Mouse (Mus musculus) myocyte (in vitro differentiated cells): Measurements from ENCODE around the gene Bub3. TPM values are rescaled to one million over a fixed set of nuclear protein-coding genes. Genes with fewer than 3 reads are reported as not detected.

ENCODE experiments used
- H3K27me3 ChIP-seq: one replicate; pipeline ENCODE4 v1.6.1; 2011; ENCODE audit not compliant: control insufficient read depth, insufficient read depth, insufficient read length
- H3K36me3 ChIP-seq: one replicate; pipeline ENCODE4 v1.6.1; 2011; ENCODE audit not compliant: control insufficient read depth, insufficient read depth
- H3K4me2 ChIP-seq: one replicate; pipeline ENCODE4 v1.6.1; 2011; ENCODE audit warnings: low read depth, control low read depth
- H3K4me3 ChIP-seq: one replicate; pipeline ENCODE4 v1.5.1; 2011; ENCODE audit warnings: mild to moderate bottlenecking, control low read depth, moderate library complexity
- H3K79me2 ChIP-seq: one replicate; pipeline ENCODE4 v1.6.1; 2011; ENCODE audit not compliant: control insufficient read depth, insufficient read depth
- H3ac ChIP-seq: one replicate; pipeline ENCODE4 v1.6.1; 2011; ENCODE audit not compliant: control insufficient read depth, insufficient read length
- CEBPB ChIP-seq: IDR thresholded peaks from 2 replicates; pipeline ENCODE4 v1.6.1; 2011; ENCODE audit warnings: mild to moderate bottlenecking, moderate library complexity; ENCODE audit not compliant: poor library complexity, insufficient read depth, severe bottlenecking
- E2F4 ChIP-seq: IDR thresholded peaks from one replicate; pipeline ENCODE4 v1.6.1; 2011; ENCODE audit warnings: mild to moderate bottlenecking, control low read depth, moderate library complexity; ENCODE audit not compliant: insufficient read depth
- MAX ChIP-seq: IDR thresholded peaks from one replicate; pipeline ENCODE4 v1.6.1; 2011; ENCODE audit warnings: low read depth, mild to moderate bottlenecking, control low read depth
- MYOD1 ChIP-seq, 3 experiments: IDR thresholded peaks; one replicate each; pipeline ENCODE4 v1.6.1; 2011; ENCODE audit warnings: control low read depth in 2 of 3, low read depth in 2 of 3, mild to moderate bottlenecking in 2 of 3, moderate library complexity in 1 of 3; ENCODE audit not compliant: insufficient read length in 2 of 3, control insufficient read depth in 1 of 3
- MYOG ChIP-seq, 3 experiments: IDR thresholded peaks; one replicate each; pipeline ENCODE4 v1.6.1; 2011; ENCODE audit warnings: control low read depth in 2 of 3, low read depth in 2 of 3, mild to moderate bottlenecking in 2 of 3; ENCODE audit not compliant: insufficient read length in 2 of 3, control insufficient read depth in 1 of 3, insufficient read depth in 1 of 3
- POLR2A ChIP-seq: IDR thresholded peaks from one replicate; pipeline ENCODE4 v1.6.1; 2011; ENCODE audit warnings: low read depth, mild to moderate bottlenecking, control low read depth, moderate library complexity; ENCODE audit not compliant: insufficient read length
- POLR2AphosphoS2 ChIP-seq: IDR thresholded peaks from one replicate; pipeline ENCODE4 v1.6.1; 2011; ENCODE audit warnings: low read depth, control low read depth; ENCODE audit not compliant: insufficient read length
- REST ChIP-seq: IDR thresholded peaks from one replicate; pipeline ENCODE4 v1.6.1; 2011; ENCODE audit warnings: mild to moderate bottlenecking, control low read depth, moderate library complexity; ENCODE audit not compliant: insufficient read depth, insufficient read length
- SRF ChIP-seq: IDR thresholded peaks from one replicate; pipeline ENCODE4 v1.6.1; 2011; ENCODE audit warnings: low read depth; ENCODE audit not compliant: control insufficient read depth, insufficient read length
- TCF12 ChIP-seq: IDR thresholded peaks from one replicate; pipeline ENCODE4 v1.6.1; 2011; ENCODE audit warnings: mild to moderate bottlenecking, control low read depth; ENCODE audit not compliant: poor library complexity, insufficient read depth, severe bottlenecking
- TCF3 ChIP-seq: IDR thresholded peaks from one replicate; pipeline ENCODE4 v1.6.1; 2011; ENCODE audit warnings: low read depth, control low read depth; ENCODE audit not compliant: insufficient read length
- USF1 ChIP-seq: IDR thresholded peaks from one replicate; pipeline ENCODE4 v1.6.1; 2011; ENCODE audit warnings: low read depth, mild to moderate bottlenecking, control low read depth, moderate library complexity
- polyA plus RNA-seq: library from polyadenylated mRNA; unstranded; fragments of >200 nt; fragmentation: generic; extraction: Trizol; gene quantifications from one replicate; pipeline ENCODE4 v1.2.1, GENCODE M21; 2012; ENCODE audit warnings: missing spikeins

The Bub3 gene
- 99.7 TPM for polyA plus RNA-seq

DNA sequence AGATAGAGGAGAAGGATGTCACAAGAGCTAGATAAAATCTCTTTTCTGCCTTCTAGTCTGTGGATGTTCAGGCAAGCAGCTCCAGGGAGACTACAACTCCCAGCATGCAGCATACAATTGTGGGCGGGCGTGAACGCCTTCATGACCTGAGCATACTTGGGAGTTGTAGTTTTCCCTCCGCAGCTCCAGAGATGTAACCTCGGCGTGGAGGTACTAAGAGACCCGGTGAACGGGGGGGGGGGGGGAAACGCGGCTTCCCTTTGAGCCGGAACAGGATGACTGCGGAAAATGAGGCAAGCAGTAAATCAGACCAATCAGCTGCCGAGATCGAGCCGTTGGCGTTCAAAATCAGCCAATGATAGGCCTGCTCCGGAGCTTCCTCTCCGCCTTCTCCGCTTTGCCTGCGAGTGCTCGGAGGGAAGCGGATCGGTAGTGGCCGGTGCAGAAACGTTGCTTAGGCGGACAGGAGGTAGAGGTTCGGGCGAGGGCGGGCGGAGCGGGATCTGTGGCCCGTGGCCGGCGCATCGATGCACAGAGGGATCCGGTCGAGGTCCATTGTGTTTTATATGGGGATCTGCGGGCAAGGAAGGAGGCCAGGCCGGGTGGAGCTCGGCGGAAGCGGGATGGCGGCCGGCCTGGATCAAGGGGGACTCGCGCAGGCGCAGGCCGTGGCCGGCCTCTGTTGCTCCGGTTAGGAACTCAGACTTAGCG lies at the start of gene Bub3:
Gene Bub3 (plus strand): TSS at position 237 of the 711 bp plus-strand sequence.
- TF ChIP-seq POLR2AphosphoS2 (peak; percentile 88), E2F4 (peak; percentile 14), POLR2A (peak; percentile 91), REST (no peak)
- peak within 1 kb of the TSS; percentile 58 for H3K4me3 ChIP-seq
- H3K36me3 ChIP-seq: peaks cover 31% of the 10 kb centered on the region
- peak within 1 kb of the TSS; percentile 68 for H3K4me2 ChIP-seq
- peak within 1 kb of the TSS; percentile 93 for H3ac ChIP-seq
- H3K79me2 ChIP-seq: peaks cover 48% of the 10 kb centered on the region
- peaks cover 13% of the 10 kb centered on the region for H3K27me3 ChIP-seq

DNA sequence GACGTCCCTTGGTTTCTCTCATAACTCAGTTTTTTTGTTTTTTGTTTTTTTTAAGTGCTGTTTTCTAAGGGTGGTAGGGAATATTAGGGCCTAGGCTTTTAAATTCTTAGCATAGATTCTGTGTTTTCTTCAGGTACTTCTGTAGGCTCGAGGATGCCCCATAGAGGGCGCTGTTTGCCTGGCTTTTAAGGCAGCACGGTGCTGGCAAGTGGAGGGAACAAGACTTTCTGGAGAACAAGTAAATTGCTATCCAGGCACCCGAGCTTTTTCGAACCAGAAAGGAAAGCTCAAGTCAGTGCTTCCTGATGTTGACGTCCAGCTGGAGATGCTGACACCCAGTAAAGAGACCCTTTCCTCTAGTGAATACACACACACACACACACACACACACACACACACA lies 20.0 kb upstream of the Bub3 start:
- no peak overlapping the region for H3K4me2 ChIP-seq
- H3K27me3 ChIP-seq: peaks cover 67% of the 10 kb centered on the region
- no peak for TF ChIP-seq SRF
- TF ChIP-seq POLR2A: no peak
- no peak for TF ChIP-seq MAX
- TF ChIP-seq MYOD1 (IDR thresholded peaks at IDR 0.05; ENCODE audit: control insufficient read depth in 1 of 3, insufficient read length in 2 of 3, low read depth in 2 of 3): no peak
- no peak for TF ChIP-seq MYOG (IDR thresholded peaks at IDR 0.05; ENCODE audit: control insufficient read depth in 1 of 3, insufficient read depth in 1 of 3, insufficient read length in 2 of 3, low read depth in 2 of 3)
- no peak for TF ChIP-seq POLR2AphosphoS2
- TF ChIP-seq E2F4: no peak
- no peak for TF ChIP-seq USF1
- TF ChIP-seq REST: no peak
- TF ChIP-seq TCF3: no peak
- no peak for TF ChIP-seq TCF12
- TF ChIP-seq CEBPB: no peak
- no peaks in the 10 kb centered on the region for H3K36me3 ChIP-seq
- no peak overlapping the region for H3K4me3 ChIP-seq
- no peak overlapping the region for H3ac ChIP-seq
- H3K79me2 ChIP-seq: no peaks in the 10 kb centered on the region

DNA sequence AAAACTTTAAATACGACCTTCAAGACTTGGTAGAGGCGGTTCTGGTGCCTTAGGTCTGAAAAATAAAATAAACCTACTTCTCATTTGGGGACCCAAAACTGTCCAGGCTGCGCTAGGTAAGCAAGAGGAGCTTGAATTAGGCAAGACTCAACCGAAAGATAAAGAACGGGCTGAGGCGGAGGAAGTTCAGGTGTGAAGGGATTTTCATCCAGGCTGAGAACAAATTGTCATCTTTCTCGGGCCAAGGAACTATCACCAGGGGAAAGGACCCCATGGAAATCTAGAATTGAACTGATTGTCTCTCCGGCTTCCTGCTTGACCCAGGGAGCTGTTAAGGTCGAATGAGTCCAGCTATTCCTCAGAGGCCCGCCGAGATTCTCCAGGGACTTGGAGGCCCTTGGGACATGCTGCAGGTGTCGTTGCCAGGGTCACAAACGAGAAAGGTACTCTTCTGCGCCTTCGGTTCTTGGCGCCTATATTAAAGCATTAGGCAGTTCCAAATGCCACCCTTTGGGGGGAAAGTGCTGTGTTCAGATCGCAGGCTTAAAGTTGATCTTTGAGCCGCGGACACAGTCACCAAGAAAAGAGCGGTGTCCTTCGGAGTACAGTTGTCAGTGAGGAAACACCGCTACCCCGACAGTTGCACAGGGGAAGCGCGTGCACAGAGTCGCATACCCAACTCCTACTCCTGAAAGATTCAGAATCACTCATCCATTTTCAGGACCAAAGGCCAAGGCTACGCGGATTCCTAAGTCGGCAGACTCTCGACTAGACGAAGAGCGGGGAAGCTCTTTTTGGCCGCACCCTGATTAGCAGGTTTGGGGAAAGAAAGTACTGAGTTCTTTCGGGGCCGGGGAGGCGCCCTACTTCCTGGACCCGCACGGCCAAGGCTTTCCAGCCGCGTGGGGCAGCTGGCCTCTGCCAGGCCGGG lies 18.6 kb upstream of the Bub3 start:
- TF ChIP-seq MYOG (IDR thresholded peaks at IDR 0.05; ENCODE audit: control insufficient read depth in 1 of 3, insufficient read depth in 1 of 3, insufficient read length in 2 of 3, low read depth in 2 of 3) (no peak), REST (no peak), CEBPB (no peak), MAX (no peak), E2F4 (no peak), TCF3 (no peak), MYOD1 (IDR thresholded peaks at IDR 0.05; ENCODE audit: control insufficient read depth in 1 of 3, insufficient read length in 2 of 3, low read depth in 2 of 3) (no peak), USF1 (no peak), SRF (no peak)
- peak overlapping the region; percentile 65 for H3K4me2 ChIP-seq
- H3K36me3 ChIP-seq: no peaks in the 10 kb centered on the region
- peaks cover 66% of the 10 kb centered on the region for H3K27me3 ChIP-seq
- H3K79me2 ChIP-seq: no peaks in the 10 kb centered on the region
- no peak overlapping the region for H3ac ChIP-seq
- H3K4me3 ChIP-seq: peak overlapping the region; percentile 9

DNA sequence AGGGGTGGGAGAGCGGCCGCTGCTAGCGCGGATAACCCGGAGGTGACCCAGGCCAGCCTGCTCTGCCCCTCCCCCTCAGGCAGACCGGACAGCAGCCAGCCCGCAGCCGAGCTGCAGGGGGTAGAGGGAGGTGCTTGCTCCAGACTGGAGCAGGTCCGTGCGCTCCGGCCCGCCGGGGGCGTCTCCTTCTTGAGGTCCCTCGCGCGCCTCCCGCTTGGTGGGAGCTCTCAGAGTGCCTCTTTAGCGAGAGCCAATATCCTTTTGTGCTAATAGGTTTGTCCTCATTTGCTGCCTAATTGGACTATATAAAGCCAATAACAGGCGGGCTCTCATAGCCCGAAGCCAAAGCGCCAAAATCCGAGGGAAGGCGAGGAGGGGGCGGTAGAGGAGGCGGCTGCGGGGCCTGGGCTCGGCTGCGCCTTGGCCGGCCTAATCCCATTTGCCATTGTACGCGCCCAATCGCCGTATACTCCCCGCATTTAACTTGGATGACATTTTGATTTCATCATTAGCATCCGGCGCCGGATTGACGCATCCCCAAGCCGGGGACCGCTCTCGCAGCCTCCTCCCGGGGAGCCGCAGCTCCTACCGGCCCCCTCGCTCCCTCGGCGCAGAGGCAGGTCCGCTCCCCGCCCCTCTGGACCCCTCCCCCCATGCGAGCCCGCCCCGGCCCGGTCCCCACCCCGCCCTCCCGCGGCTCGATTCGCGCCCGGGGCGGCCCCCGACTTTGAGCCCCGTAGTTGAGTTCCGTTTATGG lies 17.7 kb upstream of the Bub3 start, which contains the start of gene Hmx3:
Gene Hmx3 (plus strand): TSS at position 753 of the 757 bp plus-strand sequence.
- Histone ChIP-seq H3K36me3 (no peaks in the 10 kb centered on the region), H3K27me3 (peaks cover 69% of the 10 kb centered on the region), H3ac (peak within 1 kb of the TSS; percentile 19), H3K4me2 (peak within 1 kb of the TSS; percentile 65), H3K4me3 (peak within 1 kb of the TSS; percentile 9), H3K79me2 (no peaks in the 10 kb centered on the region)
- TF ChIP-seq POLR2A (no peak), MYOG (IDR thresholded peaks at IDR 0.05; ENCODE audit: control insufficient read depth in 1 of 3, insufficient read depth in 1 of 3, insufficient read length in 2 of 3, low read depth in 2 of 3) (no peak), POLR2AphosphoS2 (no peak), E2F4 (no peak), MAX (no peak), MYOD1 (IDR thresholded peaks at IDR 0.05; ENCODE audit: control insufficient read depth in 1 of 3, insufficient read length in 2 of 3, low read depth in 2 of 3) (no peak), REST (no peak), CEBPB (no peak)
